Comparison of ENCODE assay signal across 8 mouse cellular contexts in genomic region chr8:12755312-12755711, GRCm38 (mm10). TPM values are rescaled to one million over a fixed set of nuclear protein-coding genes. Genes with fewer than 3 reads are reported as not detected.
DNase-seq lines count a peak whose midpoint lies in the region; ATAC-seq and TF ChIP-seq lines count a peak whose summit lies in the region.

No protein-coding gene starts in this region.

- H3K4me3 ChIP-seq in hindbrain, embryonic 11.5 days (ENCODE audit: low read depth, low read length), result no peak overlapping the region
- H3K4me3 ChIP-seq in hindbrain, embryonic 10.5 days, result no peak overlapping the region
- H3K4me3 ChIP-seq in ES-Bruce4 (ENCODE audit: low read depth, low read length), result no peak overlapping the region
- H3K4me3 ChIP-seq in bone marrow macrophage, adult 2 months (ENCODE audit: insufficient read depth, low read length), result no peak overlapping the region
- H3K4me3 ChIP-seq in lung, embryonic 14.5 days (ENCODE audit: low read depth, low read length), result no peak overlapping the region

- TF ChIP-seq EP300 in ES-Bruce4 (IDR thresholded peaks at IDR 0.05; ENCODE audit: insufficient read depth, low read depth, low read length), result no peak

- H3K4me1 ChIP-seq in hindbrain, embryonic 11.5 days (replicated peaks; ENCODE audit: control insufficient read depth, insufficient read depth, low read length), result 0 out of 2 replicates have a peak, but pooled peaks cover 4% of the 10 kb centered on the region
- H3K4me1 ChIP-seq in hindbrain, embryonic 10.5 days (replicated peaks), result peaks cover 25% of the 10 kb centered on the region
- peaks cover 2% of the 10 kb centered on the region for H3K4me1 ChIP-seq in ES-Bruce4 (ENCODE audit: control insufficient read depth, insufficient read depth, low read length)
- H3K4me1 ChIP-seq in bone marrow macrophage, adult 2 months (ENCODE audit: control insufficient read depth, insufficient read depth, low read length), result peaks cover 21% of the 10 kb centered on the region
- H3K4me1 ChIP-seq in lung, embryonic 14.5 days (ENCODE audit: insufficient read depth), result no peaks in the 10 kb centered on the region

- no peak overlapping the region for H3K9ac ChIP-seq in hindbrain, embryonic 11.5 days (ENCODE audit: low read depth, low read length)
- no peak overlapping the region for H3K9ac ChIP-seq in ES-Bruce4 (ENCODE audit: low read depth, poor library complexity, severe bottlenecking)
- H3K9ac ChIP-seq in lung, embryonic 14.5 days, result no peak overlapping the region

- DNase-seq in hindbrain, embryonic 11.5 days (ENCODE audit: low spot score), result peak; percentile 28
- DNase-seq in hindbrain, embryonic 10.5 days (ENCODE audit: low spot score), result no peak
- peak; percentile 55 for DNase-seq in lung, embryonic 14.5 days
- no peak for DNase-seq in ovary, adult 18-20 months (ENCODE audit: low spot score)
- DNase-seq in layer of hippocampus, adult 8-10 months (ENCODE audit: low spot score in 2 of 2), result no peak
- DNase-seq in spleen, postnatal 10 days (ENCODE audit: low spot score in 2 of 2), result no peak

- H3K9me3 ChIP-seq in hindbrain, embryonic 11.5 days (ENCODE audit: control insufficient read depth, low read length), result no peaks in the 10 kb centered on the region
- no peaks in the 10 kb centered on the region for H3K9me3 ChIP-seq in hindbrain, embryonic 10.5 days
- no peaks in the 10 kb centered on the region for H3K9me3 ChIP-seq in ES-Bruce4 (replicated peaks; ENCODE audit: control insufficient read depth, insufficient read depth, low read length, poor library complexity, severe bottlenecking)
- no peaks in the 10 kb centered on the region for H3K9me3 ChIP-seq in lung, embryonic 14.5 days (ENCODE audit: low read depth, low read length)

- ATAC-seq in hindbrain, embryonic 11.5 days (ENCODE audit: low FRiP score), result no peak
- no peak for ATAC-seq in lung, embryonic 14.5 days (ENCODE audit: insufficient read depth)

- H3K27me3 ChIP-seq in hindbrain, embryonic 11.5 days (ENCODE audit: control insufficient read depth, insufficient read depth, low read length), result no peaks in the 10 kb centered on the region
- H3K27me3 ChIP-seq in hindbrain, embryonic 10.5 days (ENCODE audit: insufficient read depth, poor library complexity, severe bottlenecking), result peaks cover 32% of the 10 kb centered on the region
- no peaks in the 10 kb centered on the region; the same call in 1 of the 2 replicates for H3K27me3 ChIP-seq in ES-Bruce4 (ENCODE audit: control insufficient read depth, insufficient read depth, low read length, poor library complexity, severe bottlenecking)
- no peaks in the 10 kb centered on the region for H3K27me3 ChIP-seq in lung, embryonic 14.5 days (ENCODE audit: insufficient read depth, low read length)

- no peaks in the 10 kb centered on the region for H3K36me3 ChIP-seq in hindbrain, embryonic 11.5 days (ENCODE audit: control insufficient read depth, insufficient read depth, low read length)
- H3K36me3 ChIP-seq in hindbrain, embryonic 10.5 days, result no peaks in the 10 kb centered on the region
- no peaks in the 10 kb centered on the region for H3K36me3 ChIP-seq in ES-Bruce4 (ENCODE audit: control insufficient read depth, insufficient read depth, low read length, poor library complexity, severe bottlenecking)
- H3K36me3 ChIP-seq in lung, embryonic 14.5 days (ENCODE audit: insufficient read depth), result no peaks in the 10 kb centered on the region

- peak; percentile 21 for TF ChIP-seq CTCF in ES-Bruce4 (IDR thresholded peaks at IDR 0.05; ENCODE audit: low read depth, low read length)
- peak; percentile 20; the same call in 1 of the 2 replicates for TF ChIP-seq CTCF in bone marrow macrophage, adult 2 months (IDR thresholded peaks at IDR 0.05; ENCODE audit: low read depth, low read length)
- TF ChIP-seq CTCF in lung, embryonic 14.5 days (IDR thresholded peaks at IDR 0.05; ENCODE audit: low read depth), result peak; percentile 43

- no peak overlapping the region for H3K4me2 ChIP-seq in hindbrain, embryonic 11.5 days (replicated peaks; ENCODE audit: low read depth, low read length)
- H3K4me2 ChIP-seq in lung, embryonic 14.5 days, result no peak overlapping the region

- no peak for TF ChIP-seq POLR2A in ES-Bruce4 (IDR thresholded peaks at IDR 0.05; ENCODE audit: insufficient read depth, low read length)
- TF ChIP-seq POLR2A in bone marrow macrophage, adult 2 months (IDR thresholded peaks at IDR 0.05; ENCODE audit: borderline replicate concordance, low read depth, low read length), result no peak

- no peak overlapping the region for H3K27ac ChIP-seq in hindbrain, embryonic 11.5 days (ENCODE audit: low read depth, low read length)
- no peak overlapping the region for H3K27ac ChIP-seq in hindbrain, embryonic 10.5 days
- H3K27ac ChIP-seq in ES-Bruce4 (ENCODE audit: insufficient read depth, low read length), result no peak overlapping the region
- H3K27ac ChIP-seq in bone marrow macrophage, adult 2 months (ENCODE audit: insufficient read depth, low read depth, low read length), result no peak overlapping the region
- H3K27ac ChIP-seq in lung, embryonic 14.5 days (ENCODE audit: low read depth), result no peak overlapping the region

- WGBS in hindbrain, embryonic 11.5 days, result 70% methylated on average over 2 of the region's 2 CpGs
- WGBS in hindbrain, embryonic 10.5 days, result 62% methylated on average over 2 of the region's 2 CpGs
- 45% methylated on average over 2 of the region's 2 CpGs for WGBS in lung, embryonic 14.5 days

RNA-seq across cellular contexts. Expression of gene Atp11a, which starts 1.5 kb away (rescaled TPM):
- 9.2 and 12.0 TPM in 2 replicates for polyA plus RNA-seq in hindbrain, embryonic 11.5 days (2014; fragmentation: Nextera tagmentation; extraction: Ambion mirVana)
- polyA plus RNA-seq in hindbrain, embryonic 10.5 days (2016; fragmentation: Nextera tagmentation; extraction: Ambion mirVana), result 8.5 and 8.8 TPM in 2 replicates
- polyA plus RNA-seq in ES-Bruce4 (2011; ENCODE audit: insufficient read depth, insufficient read length, low read depth, missing spikeins), result 58.5 TPM in 2 replicates
- 21.1 and 24.0 TPM in 2 replicates for polyA plus RNA-seq in bone marrow macrophage, adult 2 months (2012; ENCODE audit: insufficient read depth, insufficient read length, missing spikeins)
- 23.2 and 26.7 TPM in 2 replicates for polyA plus RNA-seq in lung, embryonic 14.5 days (2014; fragmentation: Nextera tagmentation; extraction: Ambion mirVana)
- 10 to 100 TPM; 59.6 to 76.0 (median 63.8) TPM for total RNA-seq in layer of hippocampus, adult 8-10 months (2022)

Comparison
In these comparisons a context has a peak if more than half of its experiments do, and no peak if none do; other contexts are left out.
1. DNase-seq: peak in hindbrain, embryonic 11.5 days (single experiment) and lung, embryonic 14.5 days (single experiment); none in hindbrain, embryonic 10.5 days (single experiment), ovary, adult 18-20 months (single experiment), layer of hippocampus, adult 8-10 months (0 of 2) and spleen, postnatal 10 days (0 of 2).
2. Peak in every context shown above with its lines, with median percentiles within 50 percentile points of each other: CTCF ChIP-seq.